Mouse (Mus musculus): ENCODE results near the gene Pla2g2e. TPM values are rescaled to one million over a fixed set of nuclear protein-coding genes. Genes with fewer than 3 reads are reported as not detected.

The Pla2g2e gene
- polyA plus RNA-seq, 1 experiment from 2014 or later = not detected

DNA sequence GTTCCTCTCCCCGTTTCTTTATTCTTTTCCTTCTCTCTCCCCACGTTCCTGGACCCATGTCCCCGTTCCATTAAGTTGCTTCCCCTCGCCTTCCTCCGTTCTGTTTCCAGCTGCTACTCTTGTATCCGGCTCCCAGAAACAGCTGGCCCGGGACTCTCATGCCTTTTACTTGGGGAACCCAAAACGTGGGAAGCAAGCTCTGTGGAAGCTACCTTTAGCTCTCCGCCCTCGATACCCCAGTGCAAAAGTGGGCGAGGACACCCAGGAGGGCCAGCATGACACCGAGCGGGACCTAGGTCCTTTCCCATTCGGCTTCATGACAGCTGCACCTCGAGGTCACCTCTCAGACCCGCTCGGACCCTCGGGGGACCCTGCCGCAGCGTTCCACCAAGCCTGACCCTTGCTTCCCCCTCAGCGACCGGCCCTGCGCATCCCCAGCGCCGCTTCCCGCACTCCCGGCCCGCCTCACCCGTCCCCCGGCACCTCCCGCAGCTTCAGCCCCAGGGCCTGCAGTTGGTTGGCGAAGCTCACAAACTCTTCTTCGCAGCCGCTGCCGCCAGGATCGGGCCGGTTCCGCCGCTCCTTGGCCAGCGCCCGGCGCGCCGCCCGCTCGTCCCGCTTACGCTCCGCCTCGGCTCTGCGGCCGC is 35.5 kb downstream of the Pla2g2e start:
- 1% methylated on average over 44 of the region's 52 CpGs for WGBS
- peak; percentile 55 for DNase-seq (ENCODE audit: low spot score)

DNA sequence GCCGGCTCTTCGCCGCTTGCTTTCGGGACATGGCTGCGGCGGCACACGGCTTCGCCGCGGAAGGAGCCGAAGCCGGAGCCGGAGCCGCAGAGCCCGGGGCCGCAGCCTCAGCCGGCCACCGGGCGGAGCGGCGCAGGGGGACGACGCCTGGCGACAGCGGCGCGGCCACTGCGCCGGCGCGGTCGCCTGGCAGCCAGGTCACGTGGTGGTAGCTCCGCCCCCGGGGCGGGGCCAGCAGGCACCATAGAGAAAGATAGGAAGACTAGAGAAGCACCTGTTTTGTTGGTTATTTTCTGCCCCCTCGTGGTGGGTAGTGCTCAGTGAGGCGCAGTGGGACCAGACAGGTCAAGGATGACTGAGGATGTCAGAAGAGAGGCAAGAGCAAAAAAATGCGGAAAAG is 36.1 kb downstream of the Pla2g2e start, which contains the start of gene Otud3:
TSS of gene Otud3 (minus strand) at position 149 of the 400 bp plus-strand sequence.
- H3K27me3 ChIP-seq (ENCODE audit: control insufficient read depth, insufficient read depth, low read length) = no peaks in the 10 kb centered on the region
- ATAC-seq (ENCODE audit: low FRiP score, low TSS enrichment) (peak; percentile 95), DNase-seq (ENCODE audit: low spot score) (peak; percentile 96)
- H3K9me3 ChIP-seq (ENCODE audit: control insufficient read depth, low read length) = no peaks in the 10 kb centered on the region
- peak within 1 kb of the TSS; percentile 79 for H3K27ac ChIP-seq (replicated peaks)
- peaks cover 7% of the 10 kb centered on the region for H3K36me3 ChIP-seq (ENCODE audit: control insufficient read depth, insufficient read depth, low read length)
- peak within 1 kb of the TSS; percentile 97 for H3K4me2 ChIP-seq (replicated peaks; ENCODE audit: low read depth)
- peak within 1 kb of the TSS; percentile 84 for H3K4me3 ChIP-seq (ENCODE audit: low read depth, low read length)
- H3K4me1 ChIP-seq (replicated peaks; ENCODE audit: control insufficient read depth, insufficient read depth) = no peaks in the 10 kb centered on the region
- WGBS = 1% methylated on average over 37 of the region's 39 CpGs
- TF ChIP-seq CTCF (IDR thresholded peaks at IDR 0.05; ENCODE audit: low read depth) (peak; percentile 83), EP300 (optimal IDR thresholded peaks at IDR 0.05) (no peak)
- H3K9ac ChIP-seq (ENCODE audit: low read length) = peak within 1 kb of the TSS; percentile 86

More for the DNA sequence above, 35.5 kb downstream of the Pla2g2e start:
- no peaks in the 10 kb centered on the region for H3K27me3 ChIP-seq (ENCODE audit: control insufficient read depth, insufficient read depth, low read length)
- TF ChIP-seq EP300 (optimal IDR thresholded peaks at IDR 0.05) (no peak), CTCF (IDR thresholded peaks at IDR 0.05; ENCODE audit: low read depth) (no peak)
- peaks cover 7% of the 10 kb centered on the region for H3K36me3 ChIP-seq (ENCODE audit: control insufficient read depth, insufficient read depth, low read length)
- peak; percentile 58 for ATAC-seq (ENCODE audit: low FRiP score, low TSS enrichment)
- H3K4me2 ChIP-seq (replicated peaks; ENCODE audit: low read depth) = peak overlapping the region; percentile 97
- H3K27ac ChIP-seq (replicated peaks) = peak overlapping the region; percentile 79
- H3K4me3 ChIP-seq (ENCODE audit: low read depth, low read length) = peak overlapping the region; percentile 84
- no peaks in the 10 kb centered on the region for H3K4me1 ChIP-seq (replicated peaks; ENCODE audit: control insufficient read depth, insufficient read depth)
- H3K9me3 ChIP-seq (ENCODE audit: control insufficient read depth, low read length) = no peaks in the 10 kb centered on the region
- peak overlapping the region; percentile 86 for H3K9ac ChIP-seq (ENCODE audit: low read length)

DNA sequence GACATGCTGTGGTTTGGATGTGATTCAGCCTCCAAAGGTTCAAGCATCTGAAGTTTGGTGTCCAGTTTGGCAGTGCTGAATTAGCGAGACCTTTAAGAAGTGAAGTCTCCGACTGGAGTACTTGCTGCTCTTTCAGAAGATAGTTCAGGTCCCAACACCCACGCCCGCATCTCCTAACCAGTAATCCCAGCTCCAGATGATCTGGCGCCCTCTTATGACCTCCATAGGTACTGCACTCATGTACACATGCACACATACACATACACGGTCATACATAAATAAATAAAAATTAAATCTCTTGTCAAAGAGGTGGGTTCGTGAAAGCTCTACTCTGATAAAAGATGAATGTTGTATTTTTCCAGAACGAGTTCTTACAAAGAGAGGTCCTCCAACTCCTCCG is 39.5 kb downstream of the Pla2g2e start:
- Histone ChIP-seq H3K36me3 (ENCODE audit: control insufficient read depth, insufficient read depth, low read length) (no peaks in the 10 kb centered on the region), H3K4me3 (ENCODE audit: low read depth, low read length) (no peak overlapping the region), H3K4me1 (replicated peaks; ENCODE audit: control insufficient read depth, insufficient read depth) (no peaks in the 10 kb centered on the region), H3K9me3 (ENCODE audit: control insufficient read depth, low read length) (no peaks in the 10 kb centered on the region), H3K27ac (replicated peaks) (no peak overlapping the region), H3K27me3 (ENCODE audit: control insufficient read depth, insufficient read depth, low read length) (no peaks in the 10 kb centered on the region), H3K4me2 (replicated peaks; ENCODE audit: low read depth) (no peak overlapping the region), H3K9ac (ENCODE audit: low read length) (no peak overlapping the region)
- WGBS = 81% methylated on average over 9 of the region's 9 CpGs
- no peak for DNase-seq (ENCODE audit: low spot score)
- no peak for ATAC-seq (ENCODE audit: low FRiP score, low TSS enrichment)
- peak; percentile 26; the same call in 1 of the 2 replicates for TF ChIP-seq CTCF (IDR thresholded peaks at IDR 0.05; ENCODE audit: low read depth)
- no peak for TF ChIP-seq EP300 (optimal IDR thresholded peaks at IDR 0.05)

DNA sequence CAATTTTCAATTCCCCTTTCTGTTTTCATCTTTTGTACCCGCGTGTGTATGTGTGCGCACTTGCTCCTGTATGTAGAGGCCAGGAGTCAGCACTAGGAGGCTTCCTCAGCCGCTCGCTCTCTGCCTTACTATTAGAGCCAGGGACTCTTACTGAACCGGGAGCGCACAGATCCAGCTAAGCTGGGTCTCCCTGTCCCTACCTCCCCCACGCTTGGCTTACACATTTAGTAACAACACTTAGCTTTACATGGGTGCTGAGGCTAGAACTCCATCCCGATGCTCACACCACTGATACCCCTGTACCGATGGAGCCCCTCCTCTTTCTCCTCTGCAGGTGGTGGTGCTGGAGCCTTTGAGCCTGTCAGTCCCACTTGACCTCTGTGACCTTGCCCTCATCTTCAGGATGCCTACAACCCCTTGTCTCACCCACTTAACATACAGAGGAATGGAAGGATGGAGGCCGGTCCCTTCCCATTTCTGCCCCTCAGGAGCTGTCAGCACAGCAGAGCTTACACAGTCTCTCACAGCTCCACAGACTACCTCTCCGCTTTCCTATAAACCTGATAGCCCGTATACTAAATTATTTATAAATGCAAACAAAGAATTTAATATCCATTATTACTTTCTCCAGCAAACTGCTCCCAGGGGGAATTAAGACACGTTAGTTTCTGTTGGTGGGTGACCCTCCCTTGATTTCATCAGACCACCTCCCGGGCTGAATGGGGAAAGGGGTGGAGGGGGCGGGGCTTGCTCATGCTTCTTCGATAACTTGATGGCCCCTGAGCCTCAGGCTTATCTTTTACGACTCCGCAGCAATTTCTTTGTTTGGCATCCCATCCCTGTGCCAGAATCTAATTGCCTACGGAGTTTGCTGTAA is 43.8 kb downstream of the Pla2g2e start:
- TF ChIP-seq CTCF (IDR thresholded peaks at IDR 0.05; ENCODE audit: low read depth) (no peak), EP300 (optimal IDR thresholded peaks at IDR 0.05) (no peak)
- H3K27me3 ChIP-seq (ENCODE audit: control insufficient read depth, insufficient read depth, low read length) = no peaks in the 10 kb centered on the region
- no peak overlapping the region for H3K27ac ChIP-seq (replicated peaks)
- no peaks in the 10 kb centered on the region for H3K9me3 ChIP-seq (ENCODE audit: control insufficient read depth, low read length)
- ATAC-seq (ENCODE audit: low FRiP score, low TSS enrichment) = no peak
- H3K4me1 ChIP-seq (replicated peaks; ENCODE audit: control insufficient read depth, insufficient read depth) = no peaks in the 10 kb centered on the region
- no peak overlapping the region for H3K4me3 ChIP-seq (ENCODE audit: low read depth, low read length)
- H3K9ac ChIP-seq (ENCODE audit: low read length) = no peak overlapping the region
- H3K4me2 ChIP-seq (replicated peaks; ENCODE audit: low read depth) = peak overlapping the region; percentile 27; the same call in 1 of the 2 replicates
- no peak for DNase-seq (ENCODE audit: low spot score)
- H3K36me3 ChIP-seq (ENCODE audit: control insufficient read depth, insufficient read depth, low read length) = no peaks in the 10 kb centered on the region
- 41% methylated on average over 20 of the region's 20 CpGs for WGBS

DNA sequence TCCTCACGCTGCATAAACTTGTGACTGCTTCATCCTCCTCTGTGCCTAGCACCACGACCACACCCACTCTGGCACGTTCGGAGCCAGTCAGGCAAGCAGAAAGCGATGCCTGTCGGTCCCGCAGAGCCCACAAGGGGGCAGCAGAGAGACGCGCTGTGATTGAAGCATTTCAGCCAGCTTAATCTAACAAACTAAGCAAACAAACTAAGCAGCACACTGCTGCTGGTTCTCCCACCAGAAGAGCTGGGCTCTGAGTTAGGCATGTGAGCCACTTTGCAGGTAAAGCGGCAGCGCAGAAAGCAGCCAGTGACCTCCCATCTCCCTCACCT is 44.4 kb downstream of the Pla2g2e start:
- TF ChIP-seq CTCF (IDR thresholded peaks at IDR 0.05; ENCODE audit: low read depth) (peak; percentile 100), EP300 (optimal IDR thresholded peaks at IDR 0.05) (no peak)
- no peak overlapping the region for H3K9ac ChIP-seq (ENCODE audit: low read length)
- H3K9me3 ChIP-seq (ENCODE audit: control insufficient read depth, low read length) = no peaks in the 10 kb centered on the region
- H3K27me3 ChIP-seq (ENCODE audit: control insufficient read depth, insufficient read depth, low read length) = no peaks in the 10 kb centered on the region
- WGBS = 3% methylated on average over 11 of the region's 11 CpGs
- ATAC-seq (ENCODE audit: low FRiP score, low TSS enrichment) (peak; percentile 90), DNase-seq (ENCODE audit: low spot score) (peak; percentile 98)
- H3K36me3 ChIP-seq (ENCODE audit: control insufficient read depth, insufficient read depth, low read length) = no peaks in the 10 kb centered on the region
- no peaks in the 10 kb centered on the region for H3K4me1 ChIP-seq (replicated peaks; ENCODE audit: control insufficient read depth, insufficient read depth)
- peak overlapping the region; percentile 27; the same call in 1 of the 2 replicates for H3K4me2 ChIP-seq (replicated peaks; ENCODE audit: low read depth)
- no peak overlapping the region for H3K27ac ChIP-seq (replicated peaks)
- H3K4me3 ChIP-seq (ENCODE audit: low read depth, low read length) = no peak overlapping the region
